Mouse (Mus musculus) heart, adult 2 months (tissue): Measurements from ENCODE around the gene Lrrc27.

Experiments used
- CTCF ChIP-seq: fragments of 200-600 bp; IDR thresholded peaks from 2 replicates; pipeline ENCODE4 v1.8.1; 2022; ENCODE audit warnings: antibody characterized with exemption, mild to moderate bottlenecking, moderate library complexity
- POLR2A ChIP-seq: fragments of 200-500 bp; IDR thresholded peaks from 2 replicates; pipeline ENCODE4 v1.6.1; 2011; ENCODE audit warnings: mild to moderate bottlenecking, low read depth, low read length, control low read depth; ENCODE audit not compliant: insufficient read depth

- TF ChIP-seq CTCF (no peak), POLR2A (no peak)
These were observed 2.7 kb downstream of the Lrrc27 start for GRCm38 (mm10) chr7:139215516-139215915.
